Mouse (Mus musculus) megakaryocyte, adult 5-6 weeks (primary cell): ENCODE data around the gene Gm28230. TPM values are rescaled to one million over a fixed set of nuclear protein-coding genes. Genes with fewer than 3 reads are reported as not detected.

Source experiments
- ATAC-seq: 2 replicates; pipeline ENCODE4 v1.8.0; 2016; ENCODE audit warnings: mild to moderate bottlenecking, inconsistent platforms; ENCODE audit not compliant: poor library complexity, severe bottlenecking
- total RNA-seq, 2 experiments: library from RNA; stranded (forward) in 1 of 2; stranded (reverse) in 1 of 2; fragments of 153-499, 151-499 nt in 1 of 2; fragments of 221-1000, 200-1000 nt in 1 of 2; gene quantifications; 2 replicates each; pipeline versions ENCODE4 v1.2.3 to v1.2.4; 2015 to 2017

Gm28230 gene
- total RNA-seq (2015): not detected in 2 replicates
- not detected in 2 replicates for total RNA-seq (2017)

DNA sequence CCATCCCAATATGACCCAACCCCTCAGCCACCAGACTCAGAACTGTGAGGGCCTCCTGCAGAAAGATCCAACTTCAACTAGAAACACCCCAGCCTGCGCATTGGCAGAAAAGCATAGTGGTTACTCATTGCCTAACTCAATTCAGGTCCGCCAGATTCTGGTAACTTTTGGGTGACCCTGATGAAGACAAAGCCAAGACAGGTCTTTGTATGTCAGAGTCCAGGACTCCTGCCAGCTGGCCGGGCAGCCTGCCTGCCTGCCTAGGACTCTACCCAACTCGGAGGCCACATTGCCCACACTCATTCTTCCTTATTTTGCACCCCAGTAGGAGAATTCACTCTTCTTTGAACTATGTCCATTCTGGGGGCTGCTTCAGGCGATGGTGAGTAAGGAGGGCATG lies at the start of gene Gm28230:
Gm28230 (plus strand) TSS at position 178 of the 400 bp plus-strand sequence.
- ATAC-seq: no peak

DNA sequence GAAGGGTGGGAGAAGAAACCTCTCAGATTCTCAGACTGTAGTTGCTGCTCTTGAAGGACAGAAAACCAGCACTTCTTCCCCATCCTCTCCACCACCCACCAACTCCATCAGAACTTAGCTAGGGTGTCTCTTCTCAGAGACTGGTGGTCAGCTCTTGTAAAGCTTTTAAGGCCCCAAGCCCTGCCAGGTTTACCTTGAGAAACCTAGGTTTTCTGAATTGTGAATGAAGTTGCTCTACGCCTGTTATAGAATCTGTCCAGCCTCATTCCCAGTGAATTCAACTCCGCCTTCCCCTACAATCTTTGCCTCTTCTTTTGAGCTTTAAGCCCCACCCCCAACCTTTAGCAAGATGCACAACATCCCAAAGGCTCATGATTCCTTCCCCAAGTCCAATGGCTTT lies 49.4 kb upstream of the Gm28230 start:
- no peak for ATAC-seq

DNA sequence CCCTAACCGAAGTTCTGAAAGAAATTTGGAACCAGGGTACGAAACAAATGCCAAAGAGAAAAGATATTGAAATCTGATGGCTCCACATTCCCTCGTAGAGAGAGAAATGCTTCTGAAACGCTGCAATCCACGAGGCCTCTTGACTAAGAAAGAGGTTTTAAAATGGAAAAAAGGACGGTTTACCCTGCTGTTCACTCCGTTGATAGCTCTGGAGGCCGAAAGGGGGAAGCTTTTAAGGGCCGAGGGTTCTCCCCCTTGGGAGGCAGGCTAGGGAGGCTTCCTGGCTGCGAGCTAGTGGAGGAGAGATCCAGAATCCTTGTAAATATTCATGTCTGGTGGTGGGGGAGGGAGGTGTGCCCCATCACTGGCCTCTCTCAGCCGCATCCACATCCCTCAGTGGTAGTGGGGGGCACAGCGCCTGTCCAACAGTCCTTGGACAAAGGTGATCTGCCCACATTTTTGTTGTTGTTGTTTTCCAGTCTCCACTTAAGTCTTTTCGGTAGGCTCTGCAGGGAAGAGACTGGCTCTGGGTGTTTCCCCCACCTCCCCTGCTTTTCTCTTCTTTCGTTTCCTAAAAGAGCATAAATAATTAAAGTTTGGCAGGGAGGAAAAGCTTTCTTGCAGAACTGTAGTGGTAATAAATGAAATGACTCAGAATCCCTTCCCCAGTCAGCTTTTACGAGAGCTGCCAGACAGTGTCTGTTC lies 47.5 kb upstream of the Gm28230 start, which contains the start of gene Hoxd11:
Hoxd11 (plus strand) TSS at position 667 of the 705 bp plus-strand sequence.
- ATAC-seq: no peak

DNA sequence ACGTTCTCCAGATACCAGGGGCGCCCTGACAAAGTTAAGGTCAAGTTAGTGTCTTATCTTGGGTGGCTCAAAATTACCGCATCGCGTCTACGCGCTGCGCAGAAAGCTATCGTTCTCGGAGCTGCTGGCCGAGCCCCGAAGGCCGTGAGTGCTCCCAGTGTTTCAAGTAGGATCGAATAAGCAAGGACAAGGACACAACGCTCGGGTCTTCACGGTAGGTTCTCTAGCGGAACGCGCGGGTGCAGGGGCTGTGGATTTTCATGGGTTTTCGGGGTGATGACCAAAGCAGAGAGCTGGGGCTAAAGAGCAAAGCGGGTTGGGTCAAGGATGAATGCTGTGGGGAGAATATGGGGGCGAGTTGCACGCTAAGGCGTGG lies 46.9 kb upstream of the Gm28230 start:
- ATAC-seq: peak; percentile 13; the same call in 1 of the 2 replicates

DNA sequence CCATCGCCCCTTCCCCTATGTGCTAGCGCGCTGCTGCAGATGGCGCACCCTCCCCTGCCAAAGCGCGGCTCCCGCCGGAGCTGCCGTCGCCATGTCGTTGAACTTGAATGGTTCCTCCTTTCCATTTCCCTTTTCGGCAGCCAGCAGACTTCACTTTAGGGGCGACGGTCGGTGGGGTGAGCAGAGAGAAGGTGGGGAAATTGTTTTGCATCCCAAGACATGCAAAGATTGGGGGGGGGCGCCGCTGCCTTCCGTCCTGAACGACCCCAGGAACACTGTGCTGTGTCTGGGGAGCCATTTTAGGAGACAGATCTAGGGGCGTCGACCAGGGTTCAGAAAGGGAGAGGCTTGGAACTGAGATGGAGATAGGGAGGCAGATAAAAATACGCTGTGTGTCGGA lies 46.5 kb upstream of the Gm28230 start:
- peak; percentile 44 for ATAC-seq

DNA sequence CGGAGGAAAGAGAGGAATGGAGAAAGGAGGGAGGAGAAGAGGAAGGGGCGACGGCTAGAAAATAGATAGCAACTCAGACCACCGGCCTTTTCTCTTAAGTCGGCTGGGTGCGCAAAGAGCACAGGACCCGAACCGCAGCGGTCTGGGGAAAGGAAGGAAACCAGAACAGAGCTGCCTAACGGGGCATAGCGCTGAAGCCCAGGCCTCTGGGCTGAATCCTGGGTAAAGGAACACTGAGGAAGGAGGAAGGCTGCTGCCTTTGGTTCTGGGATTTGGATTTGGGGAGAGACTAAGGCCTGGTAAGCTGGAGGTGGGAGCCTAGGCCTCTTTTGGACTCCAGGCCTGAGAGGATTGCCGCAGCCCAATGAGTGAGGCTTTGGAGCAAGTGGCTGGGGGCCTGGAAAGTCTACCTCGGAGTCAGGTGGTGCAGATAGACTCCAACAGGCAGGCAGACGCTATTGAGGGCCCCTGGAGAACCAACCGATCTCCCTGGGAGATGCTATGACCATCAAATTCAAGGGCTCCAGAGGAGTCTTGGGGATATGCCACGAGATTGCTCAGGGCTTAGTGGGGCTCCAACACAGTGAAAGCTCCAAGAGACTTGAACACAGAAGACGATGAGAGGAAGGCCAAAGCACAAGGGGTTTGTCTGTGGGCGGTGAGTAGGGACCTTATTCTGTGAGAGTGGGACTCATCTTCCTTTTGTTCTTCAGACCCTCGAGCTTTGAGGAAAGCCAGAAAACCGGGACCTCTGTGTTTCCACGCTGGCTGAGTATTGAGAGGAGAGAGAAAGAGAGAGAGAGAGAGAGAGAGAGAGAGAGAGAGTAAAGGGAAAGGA lies 45.7 kb upstream of the Gm28230 start:
- no peak for ATAC-seq

DNA sequence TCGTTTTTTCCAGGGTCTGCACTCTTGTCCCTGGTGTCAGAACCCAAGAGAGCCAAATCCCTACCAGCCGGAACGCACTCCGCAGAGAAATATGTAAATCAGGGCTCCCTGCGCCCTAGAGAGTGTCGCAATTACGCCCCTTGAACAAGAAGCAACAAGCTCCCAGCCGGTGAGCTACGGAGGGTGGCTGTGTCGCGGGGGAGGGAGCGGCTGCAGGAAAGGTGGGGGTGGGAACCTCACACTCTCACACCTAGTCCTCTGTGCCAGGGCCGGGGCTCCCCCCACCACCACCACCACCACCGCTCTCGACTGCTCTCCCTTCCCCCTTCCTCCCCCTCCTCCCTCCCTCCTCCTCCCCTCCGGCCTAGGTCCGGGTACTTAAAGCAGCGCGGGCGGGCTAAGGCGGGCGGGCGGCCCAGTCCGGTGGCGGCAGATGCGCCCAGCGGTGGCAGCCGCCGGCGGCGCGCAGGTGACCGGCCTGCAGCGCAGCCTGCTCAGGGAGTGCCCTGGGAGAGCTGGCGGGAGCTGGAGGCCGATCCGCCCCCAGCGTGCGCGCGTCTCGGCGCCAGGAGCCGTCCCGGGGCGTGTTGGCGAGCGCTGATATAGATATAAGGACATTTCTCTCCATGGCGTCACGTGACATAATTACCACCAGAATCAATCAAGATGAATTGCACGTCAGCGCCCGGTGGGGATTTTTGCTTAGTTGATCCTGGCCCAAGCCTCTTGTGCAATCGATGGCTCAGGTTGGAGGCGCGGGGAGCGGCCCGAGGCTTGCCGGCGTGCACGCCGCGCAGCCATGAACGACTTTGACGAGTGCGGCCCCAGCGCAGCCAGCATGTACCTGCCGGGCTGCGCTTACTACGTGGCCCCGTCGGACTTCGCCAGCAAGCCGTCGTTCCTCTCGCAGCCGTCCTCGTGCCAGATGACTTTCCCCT lies 44.7 kb upstream of the Gm28230 start:
- ATAC-seq: no peak

DNA sequence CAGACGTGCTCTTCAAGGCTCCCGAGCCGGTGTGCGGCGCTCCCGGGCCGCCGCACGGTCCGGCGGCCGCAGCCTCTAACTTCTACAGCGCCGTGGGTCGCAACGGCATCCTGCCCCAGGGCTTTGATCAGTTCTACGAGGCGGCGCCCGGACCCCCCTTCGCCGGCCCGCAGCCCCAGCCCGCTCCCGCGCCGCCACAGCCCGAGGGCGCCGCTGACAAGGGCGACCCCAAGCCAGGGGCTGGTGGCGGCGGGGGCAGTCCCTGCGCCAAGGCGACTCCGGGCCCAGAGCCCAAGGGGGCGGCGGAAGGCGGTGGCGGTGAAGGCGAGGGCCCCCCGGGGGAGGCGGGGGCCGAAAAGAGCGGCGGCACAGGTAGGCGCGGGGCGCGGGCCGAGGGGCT lies 43.7 kb upstream of the Gm28230 start:
- no peak for ATAC-seq

DNA sequence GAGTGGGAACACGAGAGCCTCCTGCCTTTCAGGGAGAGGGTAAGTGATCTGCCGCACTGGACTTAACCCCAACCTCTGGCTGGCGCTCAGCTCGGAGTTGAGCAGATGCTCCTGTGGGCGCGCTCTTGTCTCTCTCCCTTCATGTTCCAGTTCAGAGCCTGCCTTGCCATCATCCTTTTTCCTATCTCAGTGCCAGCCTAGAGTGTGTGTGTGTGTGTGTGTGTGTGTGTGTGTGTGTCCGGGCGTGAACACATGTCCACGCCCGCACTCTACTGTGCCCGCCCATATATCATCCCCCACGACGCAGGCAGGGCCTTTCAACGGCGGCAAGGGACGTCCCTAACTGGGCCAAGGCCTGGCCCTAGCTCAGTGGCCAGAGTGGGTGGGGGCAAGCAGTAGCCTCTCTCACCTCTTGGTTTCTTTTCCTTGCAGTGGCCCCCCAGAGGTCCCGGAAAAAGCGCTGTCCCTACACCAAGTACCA lies 43.0 kb upstream of the Gm28230 start:
- no peak for ATAC-seq

DNA sequence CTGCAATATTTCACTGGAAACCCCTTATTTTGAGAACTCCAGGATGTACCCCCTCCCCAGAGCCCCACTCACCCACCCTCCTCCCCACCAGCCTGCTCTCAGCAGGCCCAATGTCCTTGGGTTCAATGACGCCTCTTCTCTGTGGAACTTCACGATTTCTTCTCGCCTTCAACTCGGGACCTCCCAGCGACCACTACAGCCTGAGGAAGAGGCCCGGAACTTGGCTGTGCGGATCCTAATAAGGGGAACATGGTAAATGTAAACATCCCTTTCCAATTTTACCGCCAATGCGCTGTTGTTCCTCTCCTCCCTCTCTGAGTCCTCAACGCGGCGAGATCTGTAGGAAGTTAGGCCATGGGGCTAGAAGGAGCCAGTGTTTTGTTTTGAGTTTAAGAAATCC lies 42.4 kb upstream of the Gm28230 start:
- no peak for ATAC-seq

DNA sequence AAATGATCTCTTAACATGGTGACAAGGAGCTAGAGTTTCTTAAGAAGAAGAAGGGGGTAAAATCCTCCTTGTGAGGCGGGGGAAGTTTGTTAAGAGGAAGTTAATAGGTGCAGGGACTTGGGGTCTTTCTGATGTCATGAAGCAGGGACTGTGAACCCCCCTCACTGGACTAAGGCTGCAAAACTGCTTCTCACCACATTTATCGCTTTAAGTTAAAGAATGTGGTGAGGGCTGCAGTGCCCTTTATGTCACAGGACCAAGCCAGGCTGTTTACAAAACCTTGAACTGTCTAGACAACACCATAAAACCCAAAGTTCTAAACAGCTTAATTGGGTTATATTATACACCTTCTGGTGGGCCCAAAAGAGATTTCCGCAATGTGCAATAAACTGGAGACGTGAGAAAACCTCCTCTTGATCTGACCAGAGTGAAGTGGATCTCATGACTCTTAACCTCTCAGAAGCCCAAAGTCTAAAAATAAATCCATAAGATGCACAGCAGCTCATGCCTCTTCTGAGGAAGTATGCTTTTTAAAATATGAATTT lies 41.4 kb upstream of the Gm28230 start:
- no peak for ATAC-seq

DNA sequence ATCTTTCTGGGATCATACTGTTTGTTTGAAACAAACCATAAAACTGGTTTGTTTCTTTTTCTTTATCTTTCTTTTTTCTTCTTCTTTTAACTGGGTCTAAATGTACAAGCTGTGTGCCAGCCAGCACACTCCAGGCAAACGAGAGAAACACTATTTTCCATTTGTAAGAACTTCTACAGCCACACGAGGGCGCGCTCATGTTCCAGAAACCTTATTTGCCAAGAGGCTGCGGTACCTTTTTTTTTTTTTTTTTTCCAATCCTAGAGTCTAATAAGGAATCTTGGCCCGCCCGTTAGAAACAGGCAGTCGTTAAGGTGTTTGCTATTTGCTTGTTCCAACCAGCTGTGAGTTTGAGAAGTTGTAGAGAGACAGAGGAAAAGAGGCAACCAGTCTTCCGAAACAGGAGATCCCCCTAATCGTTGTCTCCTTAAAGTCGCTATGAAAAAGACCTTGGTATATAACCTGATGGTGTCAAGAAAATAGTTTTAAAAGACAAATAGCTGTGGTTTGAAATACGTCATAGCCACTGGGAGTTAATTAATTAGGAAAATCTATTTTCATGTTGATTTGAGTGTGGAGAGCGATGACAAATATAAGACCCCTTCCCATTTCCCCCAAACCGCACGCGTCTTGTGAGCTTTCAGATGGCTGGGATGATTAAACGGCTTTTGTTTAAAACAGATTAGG lies 40.1 kb upstream of the Gm28230 start:
- peak; percentile 54; the same call in 1 of the 2 replicates for ATAC-seq

DNA sequence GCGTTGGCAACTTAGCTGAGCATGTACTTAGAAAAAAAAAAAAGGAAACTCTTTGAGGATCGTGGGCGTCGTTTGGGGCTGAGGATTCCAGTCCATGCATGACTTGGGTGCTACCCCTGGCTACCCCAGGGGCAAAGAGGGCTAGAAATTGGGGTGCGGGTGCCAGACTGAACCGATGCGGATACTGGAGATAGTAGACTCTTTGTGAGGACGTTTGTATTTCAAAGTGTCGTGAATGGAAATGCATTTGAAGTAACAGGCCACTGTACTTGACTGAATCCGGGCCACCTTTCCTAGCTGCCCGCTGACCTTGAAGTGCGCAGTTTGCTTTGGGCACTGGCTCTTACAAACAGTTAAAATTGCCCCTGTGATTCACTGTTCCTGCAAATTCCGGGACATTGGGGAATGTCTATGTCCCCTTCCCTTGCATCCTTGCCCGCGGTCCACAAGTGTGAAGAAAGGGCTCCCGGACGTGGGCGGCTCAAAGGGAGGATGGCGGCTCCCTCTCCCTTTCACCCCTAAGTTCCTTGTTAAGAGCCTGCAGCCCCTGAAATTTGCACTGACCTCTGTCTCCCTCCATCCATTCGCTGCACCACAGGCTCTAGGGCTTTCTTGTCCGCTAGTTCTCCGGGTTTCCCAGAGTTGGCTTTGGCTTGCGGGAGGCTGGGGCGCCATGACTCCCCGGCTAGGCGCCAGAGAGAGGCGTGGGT lies 39.4 kb upstream of the Gm28230 start:
- no peak for ATAC-seq

DNA sequence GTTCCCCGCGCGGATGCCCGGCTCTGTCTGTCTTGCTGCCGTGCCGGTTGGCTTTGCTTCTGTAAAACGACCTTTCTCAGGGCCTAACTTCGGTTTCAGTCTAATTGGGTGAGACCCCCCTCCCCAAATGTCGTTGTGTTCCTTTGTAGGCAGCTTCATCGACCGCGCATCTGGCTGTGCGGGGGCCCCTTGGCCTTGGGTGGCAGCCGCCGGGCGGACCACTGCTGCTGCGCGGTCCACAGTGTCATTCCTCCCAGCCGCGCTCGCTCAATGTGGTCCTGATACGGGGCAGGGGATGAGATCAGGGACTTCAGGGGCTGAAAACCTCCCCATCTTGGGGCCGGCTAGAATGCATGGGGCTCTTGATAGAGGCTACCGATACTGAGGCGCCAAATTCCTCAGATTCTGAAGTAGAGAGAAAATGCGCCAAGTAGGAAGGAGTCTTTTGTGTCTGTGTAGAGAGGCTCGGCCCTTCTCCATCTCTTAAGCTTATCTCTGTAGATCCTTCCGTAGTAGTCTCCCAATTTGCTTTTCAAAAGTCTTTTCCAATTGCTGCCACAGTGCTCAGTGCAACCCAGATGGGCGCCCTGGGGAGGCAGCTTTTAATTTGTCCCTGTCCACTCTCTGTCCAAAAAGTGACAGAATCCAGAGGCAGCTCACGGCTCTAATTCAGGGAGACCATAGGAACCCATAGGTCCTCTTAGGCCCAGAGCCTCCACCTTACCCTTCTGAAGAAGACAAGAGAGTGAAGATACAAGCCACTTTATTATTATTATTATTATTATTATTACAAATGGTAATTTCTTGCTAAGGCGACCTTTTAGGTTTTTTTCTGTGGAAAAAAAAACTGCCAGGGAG lies 38.6 kb upstream of the Gm28230 start:
- ATAC-seq: no peak

DNA sequence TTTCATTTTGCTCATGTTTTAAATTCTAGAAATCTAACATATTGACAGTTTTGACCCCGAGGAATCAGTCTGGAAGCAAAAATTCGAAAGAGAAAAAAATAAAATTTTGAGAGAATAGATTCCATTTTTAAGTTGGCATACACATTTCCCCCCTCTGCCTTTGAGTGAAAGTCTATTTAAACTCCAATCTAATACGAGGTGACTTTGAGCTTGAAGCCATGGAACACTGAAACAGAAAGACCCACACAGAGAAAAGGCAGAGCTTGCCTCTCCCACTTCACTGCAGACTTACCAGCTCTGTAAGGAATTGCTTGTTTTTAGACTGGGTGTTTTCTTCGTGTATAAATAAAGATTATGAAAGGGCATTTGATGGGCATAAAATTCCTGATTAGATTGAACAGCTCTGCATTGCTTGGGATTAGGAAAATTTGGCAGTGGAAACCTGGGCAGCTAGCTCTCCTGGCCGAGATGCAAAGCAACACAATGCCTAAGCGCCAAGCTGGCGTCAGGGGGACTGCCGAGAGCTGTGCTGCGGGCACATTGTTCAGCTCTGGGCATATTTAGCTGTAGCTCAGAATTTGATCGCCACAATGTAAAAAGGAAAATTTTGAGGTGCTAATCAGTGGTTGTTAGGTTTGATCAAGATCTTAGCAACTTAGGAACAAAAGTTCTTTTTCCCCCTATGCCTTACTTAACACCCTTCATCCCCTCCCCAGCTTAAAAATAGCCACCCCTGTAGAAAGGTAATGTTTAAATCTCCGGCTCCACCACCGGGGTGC lies 37.5 kb upstream of the Gm28230 start:
- ATAC-seq: no peak

DNA sequence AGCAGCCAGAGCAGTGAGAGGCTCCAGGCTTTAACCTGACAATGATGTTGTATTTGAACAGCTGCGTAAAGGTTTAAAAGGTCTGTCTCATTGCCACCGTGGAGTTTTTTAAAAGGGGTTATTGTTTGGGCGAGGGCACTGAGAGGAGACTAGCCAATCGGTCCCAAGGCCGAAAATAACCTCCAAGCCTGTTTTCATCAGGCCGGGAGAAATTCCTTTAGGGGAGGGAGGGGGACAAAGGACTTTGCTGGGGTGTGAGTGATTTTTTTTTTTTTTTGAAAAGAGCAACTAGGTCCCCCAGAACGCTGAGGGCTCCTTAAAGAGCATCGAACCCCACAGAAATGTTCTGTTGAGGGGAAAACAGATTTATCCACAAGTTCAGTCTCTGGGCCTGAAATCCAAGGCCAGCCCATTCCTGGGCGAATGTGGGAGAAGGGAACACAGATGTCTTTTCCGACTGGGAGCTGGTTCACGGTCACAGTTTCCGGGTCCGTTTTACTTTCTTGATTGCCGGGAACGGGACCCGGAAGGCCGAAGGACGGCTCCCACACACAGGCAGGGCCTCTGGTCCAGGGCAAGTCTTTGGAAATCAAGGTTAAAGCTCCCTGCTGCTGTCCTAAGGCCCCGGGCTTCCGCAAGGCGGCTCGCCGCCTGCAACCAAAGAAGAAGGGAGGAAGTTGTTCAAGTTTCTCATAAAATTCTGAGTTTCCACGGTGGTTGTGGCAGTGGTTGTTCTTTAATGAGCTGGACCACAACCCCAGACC lies 36.8 kb upstream of the Gm28230 start:
- no peak for ATAC-seq

DNA sequence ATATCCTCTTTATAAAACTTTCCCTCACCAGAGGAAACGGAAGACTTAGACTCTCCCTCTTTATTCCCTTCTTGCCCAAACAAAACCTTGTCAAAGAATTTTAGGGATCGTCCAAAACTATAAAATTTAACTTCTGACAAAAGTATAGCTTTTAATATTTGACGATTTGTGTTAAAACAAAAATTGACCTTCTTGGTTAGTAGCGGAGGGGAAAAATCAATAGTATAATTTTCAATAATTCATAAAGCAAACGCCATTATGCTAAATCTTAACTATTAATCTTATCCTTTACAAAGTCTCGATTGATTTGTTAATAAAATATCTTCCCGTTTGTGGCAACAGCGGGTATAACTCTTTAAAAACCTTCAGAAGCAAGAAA lies 36.2 kb upstream of the Gm28230 start:
- ATAC-seq: no peak
